11 mouse cellular contexts compared by ENCODE assay signal in the genomic region with DNA sequence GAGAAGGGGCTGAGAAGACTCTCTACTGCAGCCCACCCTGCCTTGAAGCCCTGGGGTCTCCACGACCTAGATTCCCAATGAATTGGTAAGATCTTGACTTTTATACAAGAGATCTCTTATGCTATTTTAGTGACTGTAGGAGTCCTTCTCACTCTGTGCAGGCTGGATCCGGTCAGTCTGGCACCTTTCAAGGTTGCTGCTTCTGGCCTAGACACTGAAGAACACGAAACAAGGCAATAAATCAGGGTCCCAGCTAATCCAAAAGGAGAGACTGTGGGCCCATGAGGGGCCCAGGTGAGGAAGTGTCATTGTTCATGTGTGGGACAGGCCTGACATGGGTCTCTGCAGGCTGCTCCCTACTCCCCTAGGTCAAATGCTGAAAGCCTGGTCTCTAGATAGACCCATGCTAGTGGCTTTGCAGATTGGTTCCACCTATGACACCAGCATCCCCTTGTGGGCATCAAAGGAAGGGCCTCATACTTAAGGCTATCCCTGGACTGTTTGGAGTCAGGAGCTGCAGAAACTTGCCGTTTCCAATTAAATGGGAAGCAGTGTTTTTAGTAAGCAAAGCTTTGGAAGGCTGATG. TPM values are rescaled to one million over a fixed set of nuclear protein-coding genes. Genes with fewer than 3 reads are reported as not detected.
DNase-seq lines count a peak whose midpoint lies in the region; ATAC-seq and TF ChIP-seq lines count a peak whose summit lies in the region.
"Had no signal": no experiment of that assay in that cellular context is flagged by ENCODE, and none has a peak within 500 bp of the region (broad histone marks: within the 10 kb centered on the region; RNA-seq: fewer than 3 reads in every experiment).

No protein-coding gene starts in this region.

- no peak overlapping the region for H3K4me2 ChIP-seq in embryonic facial prominence, embryonic 11.5 days (ENCODE audit: low read depth, low read length)
- H3K4me2 ChIP-seq in intestine, embryonic 16.5 days (ENCODE audit: low read depth, low read length) = no peak overlapping the region

- no peaks in the 10 kb centered on the region for H3K9me3 ChIP-seq in embryonic facial prominence, embryonic 11.5 days (replicated peaks; ENCODE audit: control insufficient read depth, low read length)
- H3K9me3 ChIP-seq in embryonic facial prominence, embryonic 10.5 days = no peaks in the 10 kb centered on the region
- no peaks in the 10 kb centered on the region for H3K9me3 ChIP-seq in intestine, embryonic 16.5 days (ENCODE audit: control insufficient read depth, low read length)

- H3K9ac ChIP-seq in embryonic facial prominence, embryonic 11.5 days (replicated peaks; ENCODE audit: low read length) = no peak overlapping the region
- H3K9ac ChIP-seq in intestine, embryonic 16.5 days (ENCODE audit: low read depth, low read length) = no peak overlapping the region

- H3K4me1 ChIP-seq in embryonic facial prominence, embryonic 11.5 days (ENCODE audit: control insufficient read depth, insufficient read depth, low read length) = no peaks in the 10 kb centered on the region
- peaks cover 3% of the 10 kb centered on the region; the same call in 1 of the 2 replicates for H3K4me1 ChIP-seq in embryonic facial prominence, embryonic 10.5 days
- H3K4me1 ChIP-seq in lung, adult 2 months (ENCODE audit: control insufficient read depth, insufficient read depth, low read length) = no peaks in the 10 kb centered on the region
- H3K4me1 ChIP-seq in intestine, embryonic 16.5 days (ENCODE audit: control insufficient read depth, insufficient read depth, low read length) = no peaks in the 10 kb centered on the region

- H3K27ac ChIP-seq in embryonic facial prominence, embryonic 11.5 days (replicated peaks; ENCODE audit: low read depth, low read length) = no peak overlapping the region
- H3K27ac ChIP-seq in embryonic facial prominence, embryonic 10.5 days (replicated peaks) = no peak overlapping the region
- no peak overlapping the region for H3K27ac ChIP-seq in intestine, embryonic 16.5 days (ENCODE audit: low read length)
- H3K27ac ChIP-seq: macrophage had no signal

- no peaks in the 10 kb centered on the region; the same call in 1 of the 2 replicates for H3K36me3 ChIP-seq in embryonic facial prominence, embryonic 11.5 days (replicated peaks; ENCODE audit: control insufficient read depth, insufficient read depth, low read depth, low read length)
- peaks cover 16% of the 10 kb centered on the region for H3K36me3 ChIP-seq in embryonic facial prominence, embryonic 10.5 days (replicated peaks)
- peaks cover 4% of the 10 kb centered on the region; the same call in 1 of the 2 replicates for H3K36me3 ChIP-seq in intestine, embryonic 16.5 days (ENCODE audit: control insufficient read depth, insufficient read depth, low read length)

- peak; percentile 38 for TF ChIP-seq CTCF in lung, adult 2 months (IDR thresholded peaks at IDR 0.05; ENCODE audit: insufficient read depth, low read length)

- DNase-seq in embryonic facial prominence, embryonic 11.5 days (ENCODE audit: low spot score) = peak; percentile 28
- DNase-seq in embryonic facial prominence, embryonic 10.5 days (ENCODE audit: low spot score) = no peak
- DNase-seq in lung, adult 2 months = no peak
- no peak for DNase-seq in lung, postnatal 25 days (ENCODE audit: low spot score)
- DNase-seq in MN1 (ENCODE audit: low spot score) = peak; percentile 32
- no peak for DNase-seq in kidney, postnatal 14 days
- DNase-seq in spleen, postnatal 36 days (ENCODE audit: low spot score in 2 of 2) = no peak
- DNase-seq: cerebellum, postnatal 36 days had no signal

- no peak for TF ChIP-seq POLR2A in lung, adult 2 months (IDR thresholded peaks at IDR 0.05; ENCODE audit: borderline replicate concordance, extremely low read depth, low read depth, low read length)

- H3K4me3 ChIP-seq in embryonic facial prominence, embryonic 11.5 days (ENCODE audit: low read depth, low read length) = no peak overlapping the region
- no peak overlapping the region for H3K4me3 ChIP-seq in embryonic facial prominence, embryonic 10.5 days
- H3K4me3 ChIP-seq in lung, adult 2 months (replicated peaks; ENCODE audit: extremely low read depth, low read depth, low read length) = no peak overlapping the region
- H3K4me3 ChIP-seq in intestine, embryonic 16.5 days (ENCODE audit: low read length) = no peak overlapping the region

- peak; percentile 60; the same call in 1 of the 2 replicates for ATAC-seq in embryonic facial prominence, embryonic 11.5 days (replicated peaks; ENCODE audit: insufficient number of reproducible peaks, low FRiP score, low TSS enrichment, low read depth)
- ATAC-seq in intestine, embryonic 16.5 days = peak; percentile 60; the same call in 1 of the 2 replicates

- 78% methylated on average over 4 of the region's 4 CpGs for whole genome bisulfite sequencing in embryonic facial prominence, embryonic 11.5 days
- 80% methylated on average over 4 of the region's 4 CpGs for WGBS in embryonic facial prominence, embryonic 10.5 days
- WGBS in lung, adult 2 months = 72% methylated on average over 4 of the region's 4 CpGs
- WGBS in intestine, embryonic 16.5 days = 71% methylated on average over 4 of the region's 4 CpGs

- H3K27me3 ChIP-seq in embryonic facial prominence, embryonic 11.5 days (ENCODE audit: control insufficient read depth, insufficient read depth, low read length) = no peaks in the 10 kb centered on the region
- H3K27me3 ChIP-seq in embryonic facial prominence, embryonic 10.5 days (replicated peaks; ENCODE audit: low read depth, poor library complexity, severe bottlenecking) = 0 out of 2 replicates have a peak, but pooled peaks cover under 1% of the 10 kb centered on the region
- H3K27me3 ChIP-seq in intestine, embryonic 16.5 days (replicated peaks; ENCODE audit: control insufficient read depth, insufficient read depth, low read length) = no peaks in the 10 kb centered on the region

RNA-seq across cellular contexts. Expression of gene Tigar, which starts 13.0 kb away (rescaled TPM):
- 4.4 and 5.0 TPM in 2 replicates for polyA plus RNA-seq in embryonic facial prominence, embryonic 11.5 days (2014; fragmentation: Nextera tagmentation; extraction: Ambion mirVana)
- 5.7 and 7.2 TPM in 2 replicates for polyA plus RNA-seq in embryonic facial prominence, embryonic 10.5 days (2016; fragmentation: Nextera tagmentation; extraction: Ambion mirVana)
- 2.7 and 4.1 TPM in 2 replicates for polyA plus RNA-seq in lung, adult 2 months (2012; rRNA removed)
- polyA plus RNA-seq in intestine, embryonic 16.5 days (2015; fragmentation: Nextera tagmentation; extraction: Ambion mirVana) = 4.1 and 4.6 TPM in 2 replicates

RNA-seq across cellular contexts. Expression of gene Ccnd2, which starts 29.7 kb away (rescaled TPM):
- 957 and 1,016 TPM in 2 replicates for polyA plus RNA-seq in embryonic facial prominence, embryonic 11.5 days (2014; fragmentation: Nextera tagmentation; extraction: Ambion mirVana)
- polyA plus RNA-seq in embryonic facial prominence, embryonic 10.5 days (2016; fragmentation: Nextera tagmentation; extraction: Ambion mirVana) = 1,002 and 1,039 TPM in 2 replicates
- 47.8 and 51.0 TPM in 2 replicates for polyA plus RNA-seq in lung, adult 2 months (2012; rRNA removed)
- polyA plus RNA-seq in intestine, embryonic 16.5 days (2015; fragmentation: Nextera tagmentation; extraction: Ambion mirVana) = 822 and 875 TPM in 2 replicates

RNA-seq across cellular contexts. Expression of gene Fgf23, which starts 49.6 kb away (rescaled TPM):
- polyA plus RNA-seq in embryonic facial prominence, embryonic 11.5 days (2014; fragmentation: Nextera tagmentation; extraction: Ambion mirVana) = not detected in 2 replicates
- polyA plus RNA-seq in embryonic facial prominence, embryonic 10.5 days (2016; fragmentation: Nextera tagmentation; extraction: Ambion mirVana) = 0.08 and 0.16 TPM in 2 replicates
- not detected in 2 replicates for polyA plus RNA-seq in lung, adult 2 months (2012; rRNA removed)
- not detected in 2 replicates for polyA plus RNA-seq in intestine, embryonic 16.5 days (2015; fragmentation: Nextera tagmentation; extraction: Ambion mirVana)
- polyA plus RNA-seq: large intestine, adult 2 months; macrophage had no signal

Comparison
In these comparisons a context has a peak if more than half of its experiments do, and no peak if none do; other contexts are left out.
1. DNase-seq: peak in embryonic facial prominence, embryonic 11.5 days (single experiment) and MN1 (single experiment); none in embryonic facial prominence, embryonic 10.5 days (single experiment), lung, adult 2 months (single experiment), lung, postnatal 25 days (single experiment), kidney, postnatal 14 days (single experiment) and spleen, postnatal 36 days (0 of 2).
2. RNA of gene Ccnd2, which starts 29.7 kb away (polyA plus RNA-seq): 1,002 to 1,039 TPM in embryonic facial prominence, embryonic 10.5 days, 957 to 1,016 TPM in embryonic facial prominence, embryonic 11.5 days and 822 to 875 TPM in intestine, embryonic 16.5 days; 47.8 to 51.0 TPM in lung, adult 2 months; every median in the first group is over 10 times any median in the second.